ENCODE assay signal across 8 mouse cellular contexts in the genomic region with DNA sequence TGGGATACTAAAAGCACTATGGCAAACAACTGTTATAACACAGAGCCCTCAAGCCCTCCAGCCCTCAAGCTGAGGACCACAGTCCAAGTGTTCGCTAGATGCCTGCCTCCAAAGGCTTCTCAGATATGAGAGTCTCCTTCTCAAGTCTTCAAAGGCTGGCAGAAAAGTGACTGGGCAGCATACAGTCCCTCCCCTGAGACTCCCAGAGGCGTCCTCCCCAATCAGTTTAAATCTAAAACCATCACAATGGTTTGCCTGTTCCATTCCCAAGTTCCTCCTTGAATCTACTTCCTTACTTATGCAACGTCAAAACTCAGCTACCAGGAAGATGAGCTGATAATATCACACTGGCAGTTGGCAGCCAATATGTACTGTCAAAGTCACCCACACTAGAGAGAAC. TPM values are rescaled to one million over a fixed set of nuclear protein-coding genes. Genes with fewer than 3 reads are reported as not detected.
DNase-seq lines count a peak whose midpoint lies in the region; ATAC-seq and TF ChIP-seq lines count a peak whose summit lies in the region.

A gene (plus strand): TSS at position 301 of the 400 bp plus-strand sequence.

- no peaks in the 10 kb centered on the region for H3K9me3 ChIP-seq in heart, embryonic 10.5 days
- no peaks in the 10 kb centered on the region for H3K9me3 ChIP-seq in midbrain, embryonic 14.5 days (ENCODE audit: control insufficient read depth, low read length)

- no peak within 1 kb of the TSS for H3K4me3 ChIP-seq in liver, adult 2 months (ENCODE audit: insufficient read depth, low read depth, low read length)
- H3K4me3 ChIP-seq in cortical plate, adult 2 months (ENCODE audit: insufficient read depth, low read length): no peak within 1 kb of the TSS
- H3K4me3 ChIP-seq in heart, embryonic 10.5 days: no peak within 1 kb of the TSS
- no peak within 1 kb of the TSS for H3K4me3 ChIP-seq in midbrain, embryonic 14.5 days (replicated peaks; ENCODE audit: low read depth, low read length)

- no peak for TF ChIP-seq POLR2A in liver, adult 2 months (IDR thresholded peaks at IDR 0.05; ENCODE audit: extremely low read depth, insufficient read depth, low read length)
- no peak for TF ChIP-seq POLR2A in cortical plate, adult 2 months (IDR thresholded peaks at IDR 0.05; ENCODE audit: extremely low read depth, insufficient read depth, low read length)

- ATAC-seq in midbrain, embryonic 14.5 days (ENCODE audit: low FRiP score, low TSS enrichment): no peak

- 79% methylated on average over 3 of the region's 3 CpGs for WGBS in liver, adult 2 months
- 60% methylated on average over 3 of the region's 3 CpGs for WGBS in heart, embryonic 10.5 days
- 86% methylated on average over 3 of the region's 3 CpGs for WGBS in midbrain, embryonic 14.5 days

- no peaks in the 10 kb centered on the region for H3K4me1 ChIP-seq in liver, adult 2 months (ENCODE audit: control insufficient read depth, insufficient read depth, low read length)
- no peaks in the 10 kb centered on the region for H3K4me1 ChIP-seq in cortical plate, adult 2 months (ENCODE audit: control insufficient read depth, insufficient read depth, low read length)
- H3K4me1 ChIP-seq in heart, embryonic 10.5 days: 0 out of 2 replicates have a peak, but pooled peaks cover 5% of the 10 kb centered on the region
- H3K4me1 ChIP-seq in midbrain, embryonic 14.5 days (ENCODE audit: control insufficient read depth, insufficient read depth, low read length): no peaks in the 10 kb centered on the region

- H3K27me3 ChIP-seq in liver, adult 2 months (ENCODE audit: control insufficient read depth, insufficient read depth, low read length): no peaks in the 10 kb centered on the region
- H3K27me3 ChIP-seq in heart, embryonic 10.5 days (ENCODE audit: insufficient read depth, poor library complexity, severe bottlenecking): no peaks in the 10 kb centered on the region
- H3K27me3 ChIP-seq in midbrain, embryonic 14.5 days (ENCODE audit: control insufficient read depth, insufficient read depth, low read length): no peaks in the 10 kb centered on the region

- no peak for DNase-seq in liver, adult 2 months (ENCODE audit: extremely low read depth, low read depth, low spot score)
- no peak for DNase-seq in liver
- DNase-seq in heart, embryonic 10.5 days (ENCODE audit: low spot score): no peak
- no peak for DNase-seq in layer of hippocampus, postnatal 25 days (ENCODE audit: extremely low spot score in 1 of 2, low spot score in 1 of 2)
- DNase-seq in midbrain, embryonic 14.5 days: no peak
- DNase-seq in right cerebral cortex, postnatal 10 days (ENCODE audit: low spot score in 2 of 2): no peak
- no peak for DNase-seq in spleen, adult 18-20 months

- H3K9ac ChIP-seq in liver, adult 2 months (ENCODE audit: low read depth, low read length): no peak within 1 kb of the TSS
- no peak within 1 kb of the TSS for H3K9ac ChIP-seq in midbrain, embryonic 14.5 days (replicated peaks; ENCODE audit: low read length)

- H3K79me2 ChIP-seq in liver, adult 2 months (ENCODE audit: control insufficient read depth, insufficient read depth, low read length): no peaks in the 10 kb centered on the region

- H3K36me3 ChIP-seq in liver, adult 2 months (ENCODE audit: control insufficient read depth, insufficient read depth, low read length): no peaks in the 10 kb centered on the region
- H3K36me3 ChIP-seq in heart, embryonic 10.5 days: no peaks in the 10 kb centered on the region
- no peaks in the 10 kb centered on the region for H3K36me3 ChIP-seq in midbrain, embryonic 14.5 days (ENCODE audit: control insufficient read depth, insufficient read depth, low read length)

- H3K27ac ChIP-seq in liver, adult 2 months (replicated peaks; ENCODE audit: insufficient read depth, low read depth, low read length): no peak within 1 kb of the TSS
- H3K27ac ChIP-seq in cortical plate, adult 2 months (ENCODE audit: insufficient read depth, low read length): no peak within 1 kb of the TSS
- H3K27ac ChIP-seq in heart, embryonic 10.5 days: no peak within 1 kb of the TSS
- H3K27ac ChIP-seq in midbrain, embryonic 14.5 days (replicated peaks; ENCODE audit: low read depth, low read length): no peak within 1 kb of the TSS

- H3K4me2 ChIP-seq in midbrain, embryonic 14.5 days (ENCODE audit: low read length): no peak within 1 kb of the TSS

- no peak for TF ChIP-seq CTCF in liver, adult 2 months (IDR thresholded peaks at IDR 0.05; ENCODE audit: low read depth, low read length)
- no peak for TF ChIP-seq CTCF in cortical plate, adult 2 months (IDR thresholded peaks at IDR 0.05; ENCODE audit: extremely low read depth, insufficient read depth, low read length)

RNA-seq across cellular contexts. Expression of the gene that starts here (rescaled TPM):
- total RNA-seq in liver, adult 2 months (2014; rRNA removed): 16.6 and 17.1 TPM in 2 replicates
- polyA plus RNA-seq in liver, adult 2 months (2012; rRNA removed): 27.3 and 31.8 TPM in 2 replicates
- polyA plus RNA-seq in cortical plate, adult 2 months (2012; rRNA removed): 60.3 and 63.5 TPM in 2 replicates
- 83.0 and 94.3 TPM in 2 replicates for polyA plus RNA-seq in heart, embryonic 10.5 days (2016; fragmentation: Nextera tagmentation; extraction: Ambion mirVana)
- total RNA-seq in layer of hippocampus, postnatal 25 days (2021): 10 to 100 TPM; 28.4 to 35.1 TPM
- polyA plus RNA-seq in midbrain, embryonic 14.5 days (2014; fragmentation: Nextera tagmentation; extraction: Ambion mirVana): 77.1 and 81.6 TPM in 2 replicates
